Mouse (Mus musculus) forebrain, embryonic 13.5 days (tissue): Measurements from ENCODE around the gene Atp7a. TPM values are rescaled to one million over a fixed set of nuclear protein-coding genes. Genes with fewer than 3 reads are reported as not detected.
"Not testable (repeated sequence)": the region's sequence is repeated elsewhere in the genome, so short reads cannot be mapped to it uniquely, and the experiment has no call there.

ENCODE experiments used
- ATAC-seq: fragments of 200-750 bp; cut with Nextera tagmentation; 2 replicates; pipeline ENCODE4 v1.8.0; 2017
- H3K27ac ChIP-seq: fragments of 300-500 bp; sonication (generic); 2 replicates; pipeline ENCODE4 v1.5.1; 2015; ENCODE audit warnings: inconsistent platforms, mild to moderate bottlenecking, moderate library complexity
- H3K27me3 ChIP-seq: fragments of 300-500 bp; sonication (generic); 2 replicates; pipeline ENCODE4 v1.6.1; 2015; ENCODE audit warnings: mild to moderate bottlenecking, inconsistent platforms
- H3K36me3 ChIP-seq: fragments of 300-500 bp; sonication (generic); 2 replicates; pipeline ENCODE4 v1.6.1; 2015; ENCODE audit warnings: mild to moderate bottlenecking, inconsistent platforms; ENCODE audit not compliant: poor library complexity, severe bottlenecking
- H3K4me1 ChIP-seq: fragments of 300-500 bp; sonication (generic); 2 replicates; pipeline ENCODE4 v1.6.1; 2015; ENCODE audit warnings: inconsistent platforms
- H3K4me2 ChIP-seq: fragments of 300-500 bp; sonication (generic); 2 replicates; pipeline ENCODE4 v1.6.1; 2015; ENCODE audit warnings: inconsistent platforms, mild to moderate bottlenecking, moderate library complexity
- H3K4me3 ChIP-seq: fragments of 300-500 bp; sonication (generic); 2 replicates; pipeline ENCODE4 v1.5.1; 2015; ENCODE audit warnings: mild to moderate bottlenecking, inconsistent platforms
- H3K9ac ChIP-seq: fragments of 300-500 bp; sonication (generic); 2 replicates; pipeline ENCODE4 v1.6.1; 2015; ENCODE audit warnings: mild to moderate bottlenecking, inconsistent platforms
- H3K9me3 ChIP-seq: fragments of 300-500 bp; sonication (generic); replicated peaks from 2 replicates; pipeline ENCODE4 v1.6.1; 2016; ENCODE audit warnings: inconsistent platforms
- WGBS: fragments of 180-500 bp; shearing (Covaris S2); methylation state at CpG from one replicate; pipeline ENCODE4 v1.1.7; 2015; 5-methylcytosine and 5-hydroxymethylcytosine counted together
- polyA plus RNA-seq: library from polyadenylated mRNA; unstranded; fragments of >200 nt; fragmentation: Nextera tagmentation; extraction: Ambion mirVana; gene quantifications from 2 replicates; pipeline ENCODE4 v1.2.1, GENCODE M21; 2015

The Atp7a gene
- polyA plus RNA-seq, 1 experiment from 2014 or later, result 16.4 TPM

DNA sequence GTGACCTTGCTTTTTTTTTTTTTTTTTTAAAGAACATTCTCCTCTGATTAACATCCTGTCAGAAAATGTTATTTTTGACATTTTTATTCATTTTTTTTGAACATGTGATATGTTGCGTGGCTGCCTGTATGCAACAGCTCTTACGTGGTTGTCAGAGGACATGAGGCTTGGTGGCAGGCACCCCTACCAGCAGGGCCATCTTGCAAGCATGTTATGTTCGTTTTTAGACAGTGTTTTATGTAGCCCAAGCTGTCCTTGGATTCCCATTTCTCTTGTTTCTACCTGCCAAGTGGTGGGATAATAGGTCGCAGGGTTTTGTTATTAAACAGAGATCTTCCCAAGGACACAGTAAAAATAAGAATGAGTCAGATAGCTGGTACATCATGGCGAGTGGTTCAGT, 3.1 kb downstream of the Atp7a start:
- no peak overlapping the region for H3K27ac ChIP-seq
- no peak for ATAC-seq
- H3K4me1 ChIP-seq, result peaks cover 8% of the 10 kb centered on the region; the same call in 1 of the 2 replicates
- no peaks in the 10 kb centered on the region for H3K9me3 ChIP-seq
- H3K4me3 ChIP-seq, result no peak overlapping the region
- no peak overlapping the region for H3K4me2 ChIP-seq
- H3K36me3 ChIP-seq, result no peaks in the 10 kb centered on the region
- H3K9ac ChIP-seq, result no peak overlapping the region
- 82% methylated on average over 5 of the region's 5 CpGs for WGBS
- H3K27me3 ChIP-seq, result no peaks in the 10 kb centered on the region

GRCm38 (mm10) chrX:106031124-106031523, 4.0 kb downstream of the Atp7a start:
- Histone ChIP-seq H3K27me3 (no peaks in the 10 kb centered on the region), H3K4me2 (no peak overlapping the region), H3K9me3 (no peaks in the 10 kb centered on the region), H3K4me1 (peaks cover 8% of the 10 kb centered on the region; the same call in 1 of the 2 replicates), H3K27ac (no peak overlapping the region), H3K9ac (no peak overlapping the region), H3K4me3 (no peak overlapping the region), H3K36me3 (no peaks in the 10 kb centered on the region)
- no peak for ATAC-seq

GRCm38 (mm10) chrX:106035727-106036126, 8.7 kb downstream of the Atp7a start:
- no peak for ATAC-seq
- Histone ChIP-seq H3K9ac (no peak overlapping the region), H3K4me2 (no peak overlapping the region), H3K27ac (no peak overlapping the region), H3K36me3 (no peaks in the 10 kb centered on the region), H3K9me3 (no peaks in the 10 kb centered on the region), H3K27me3 (no peaks in the 10 kb centered on the region), H3K4me3 (no peak overlapping the region), H3K4me1 (no peaks in the 10 kb centered on the region)
- 63% methylated on average over 2 of the region's 2 CpGs for WGBS

- 88% methylated on average over 3 of the region's 3 CpGs for WGBS
- no peaks in the 10 kb centered on the region for H3K9me3 ChIP-seq
- H3K36me3 ChIP-seq, result no peaks in the 10 kb centered on the region
- no peak overlapping the region for H3K27ac ChIP-seq
- H3K4me3 ChIP-seq, result no peak overlapping the region
- H3K4me1 ChIP-seq, result no peaks in the 10 kb centered on the region
- no peaks in the 10 kb centered on the region for H3K27me3 ChIP-seq
- no peak overlapping the region for H3K4me2 ChIP-seq
- ATAC-seq, result no peak
- no peak overlapping the region for H3K9ac ChIP-seq
Observed at GRCm38 (mm10) chrX:106037185-106037752, 10.2 kb downstream of the Atp7a start.

DNA sequence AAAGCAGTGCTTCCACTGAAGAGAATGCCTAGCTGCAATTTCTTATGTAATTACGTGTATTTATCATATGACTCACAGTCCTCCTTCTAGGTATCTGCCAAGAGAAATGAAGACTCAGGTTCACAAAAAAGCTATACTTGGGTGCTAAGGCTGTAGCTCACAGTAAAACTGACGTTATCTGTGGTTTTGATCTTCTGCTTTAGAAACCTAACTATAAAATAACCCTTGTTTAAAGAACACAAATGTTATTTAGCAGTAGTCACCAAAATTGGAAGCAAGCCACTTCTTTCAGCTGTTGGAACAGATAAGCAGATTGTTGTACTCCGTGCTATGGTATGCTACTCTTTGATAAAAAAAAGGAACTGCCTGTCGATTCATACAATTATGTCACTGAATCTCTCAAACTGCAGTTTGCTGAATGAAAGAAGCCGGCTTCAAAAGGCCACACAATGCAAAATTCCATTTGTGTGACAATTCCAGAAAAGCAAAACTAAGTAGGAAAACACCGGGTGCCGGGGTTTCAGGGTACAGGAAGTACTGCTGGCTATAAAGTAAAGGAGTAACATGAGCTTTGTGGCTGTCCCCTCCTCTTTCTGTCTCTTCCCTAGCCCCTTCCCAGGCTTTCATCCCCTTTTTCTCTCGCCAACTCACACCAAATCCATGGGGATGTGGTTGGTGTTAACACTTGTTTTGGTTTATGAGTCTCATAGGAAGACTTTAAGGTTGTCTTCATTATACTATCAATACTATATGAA, 17.0 kb downstream of the Atp7a start:
- H3K27ac ChIP-seq, result no peak overlapping the region
- no peak for ATAC-seq
- 50% methylated on average over 8 of the region's 8 CpGs for WGBS

DNA sequence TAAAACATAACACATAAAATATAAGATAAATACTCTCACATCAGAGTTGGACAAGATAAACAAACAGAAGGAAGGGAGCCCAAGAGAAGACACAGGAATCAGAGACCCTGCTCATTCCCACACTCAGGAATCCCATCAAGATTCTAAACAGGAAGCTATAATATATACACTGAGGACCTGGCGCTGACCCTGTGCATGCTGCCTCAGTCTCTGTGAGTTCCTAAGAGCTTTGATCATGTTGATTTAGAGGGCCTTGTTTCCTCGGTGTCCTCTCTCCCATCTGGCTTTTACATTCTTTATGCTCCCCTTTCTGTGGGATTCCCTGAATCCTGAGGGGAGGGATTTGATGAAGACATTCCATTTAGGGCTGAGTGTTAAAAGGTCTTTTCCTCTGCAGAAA, 18.4 kb downstream of the Atp7a start:
- Histone ChIP-seq H3K9me3 (no peaks in the 10 kb centered on the region), H3K27ac (no peak overlapping the region), H3K9ac (no peak overlapping the region), H3K4me1 (peaks cover 8% of the 10 kb centered on the region; the same call in 1 of the 2 replicates), H3K4me2 (no peak overlapping the region), H3K36me3 (no peaks in the 10 kb centered on the region), H3K4me3 (no peak overlapping the region), H3K27me3 (no peaks in the 10 kb centered on the region)
- 57% methylated on average over 2 of the region's 2 CpGs for WGBS
- ATAC-seq, result no peak

More for the DNA sequence above, 17.0 kb downstream of the Atp7a start:
- peaks cover 8% of the 10 kb centered on the region; the same call in 1 of the 2 replicates for H3K4me1 ChIP-seq
- H3K4me3 ChIP-seq, result no peak overlapping the region
- no peak overlapping the region for H3K4me2 ChIP-seq
- no peaks in the 10 kb centered on the region for H3K9me3 ChIP-seq
- H3K36me3 ChIP-seq, result no peaks in the 10 kb centered on the region
- H3K27me3 ChIP-seq, result no peaks in the 10 kb centered on the region
- no peak overlapping the region for H3K9ac ChIP-seq

GRCm38 (mm10) chrX:106045928-106046327, 18.9 kb downstream of the Atp7a start:
- Histone ChIP-seq H3K27ac (no peak overlapping the region), H3K27me3 (no peaks in the 10 kb centered on the region)
- WGBS, result 86% methylated on average over 9 of the region's 9 CpGs

DNA sequence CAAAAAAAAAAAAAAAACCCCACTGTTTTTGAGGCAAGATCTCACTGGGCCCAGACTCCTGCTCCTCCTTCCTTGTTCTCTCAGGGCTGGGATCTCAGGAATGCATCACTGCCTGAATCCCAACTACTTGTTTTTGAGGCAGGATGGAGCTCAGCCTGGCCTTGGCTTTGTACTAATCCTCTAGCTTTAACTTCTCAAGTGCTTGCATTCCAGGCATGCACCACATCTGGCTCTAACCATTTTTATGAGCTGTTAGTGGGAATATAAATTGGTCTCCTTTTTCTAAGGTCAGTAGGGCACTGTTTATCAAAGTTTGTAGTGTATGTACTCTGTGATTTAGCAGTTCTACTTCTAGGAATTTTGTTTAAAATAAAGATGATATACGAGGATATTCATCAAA, 21.1 kb downstream of the Atp7a start:
- Histone ChIP-seq H3K36me3 (no peaks in the 10 kb centered on the region), H3K9me3 (no peaks in the 10 kb centered on the region), H3K4me3 (no peak overlapping the region), H3K9ac (no peak overlapping the region), H3K4me1 (peaks cover 8% of the 10 kb centered on the region; the same call in 1 of the 2 replicates), H3K4me2 (no peak overlapping the region), H3K27ac (no peak overlapping the region), H3K27me3 (no peaks in the 10 kb centered on the region)
- no peak for ATAC-seq
- 82% methylated on average over 1 of the region's 1 CpGs for WGBS

More at GRCm38 (mm10) chrX:106045928-106046327, 18.9 kb downstream of the Atp7a start:
- no peak overlapping the region for H3K4me3 ChIP-seq
- ATAC-seq, result no peak
- H3K9ac ChIP-seq, result no peak overlapping the region
- H3K36me3 ChIP-seq, result no peaks in the 10 kb centered on the region
- no peaks in the 10 kb centered on the region for H3K9me3 ChIP-seq
- peaks cover 8% of the 10 kb centered on the region; the same call in 1 of the 2 replicates for H3K4me1 ChIP-seq
- H3K4me2 ChIP-seq, result no peak overlapping the region

- not testable (repeated sequence) for ATAC-seq, H3K36me3 ChIP-seq, H3K27ac ChIP-seq, H3K9me3 ChIP-seq, H3K9ac ChIP-seq, H3K27me3 ChIP-seq, H3K4me2 ChIP-seq, H3K4me3 ChIP-seq, H3K4me1 ChIP-seq
- 95% methylated on average over 2 of the region's 2 CpGs for WGBS
Observed at GRCm38 (mm10) chrX:106077858-106078257, 50.8 kb downstream of the Atp7a start.

DNA sequence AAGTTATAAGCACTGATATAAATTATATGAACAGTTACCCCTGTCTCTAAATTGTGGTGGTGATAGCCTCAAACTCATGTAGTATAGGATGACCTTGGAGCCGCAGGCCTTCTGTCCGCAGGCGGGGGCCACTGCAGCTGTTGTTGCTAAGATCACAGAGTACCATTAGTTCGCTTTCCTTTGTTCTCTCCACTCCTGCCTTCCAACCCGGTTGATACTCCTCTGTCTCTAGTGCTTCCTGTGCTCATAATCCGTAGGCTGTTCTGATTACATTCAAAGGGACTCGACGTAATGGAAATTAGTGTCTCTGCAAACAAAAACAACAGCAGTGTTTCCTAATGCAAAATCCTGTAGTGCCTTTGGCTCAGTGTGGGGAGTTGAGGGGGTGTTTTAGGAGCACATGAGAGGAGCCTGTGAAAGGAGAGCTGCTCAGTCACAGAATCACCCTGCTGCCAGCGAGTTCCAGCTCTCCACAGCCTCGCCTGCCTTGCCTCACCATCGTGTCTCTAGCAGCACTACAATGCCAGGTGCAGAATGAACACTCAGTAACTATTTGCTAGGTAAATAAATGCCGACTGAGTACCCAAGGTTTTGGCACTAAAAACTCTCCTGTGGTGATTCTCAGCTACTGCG, 53.9 kb downstream of the Atp7a start:
- Histone ChIP-seq H3K9me3 (no peaks in the 10 kb centered on the region), H3K4me2 (no peak overlapping the region), H3K9ac (no peak overlapping the region), H3K27me3 (no peaks in the 10 kb centered on the region), H3K4me1 (0 out of 2 replicates have a peak, but pooled peaks cover 4% of the 10 kb centered on the region), H3K36me3 (peaks cover under 1% of the 10 kb centered on the region; the same call in 1 of the 2 replicates), H3K4me3 (no peak overlapping the region), H3K27ac (no peak overlapping the region)
- 36% methylated on average over 13 of the region's 13 CpGs for WGBS
- ATAC-seq, result no peak

DNA sequence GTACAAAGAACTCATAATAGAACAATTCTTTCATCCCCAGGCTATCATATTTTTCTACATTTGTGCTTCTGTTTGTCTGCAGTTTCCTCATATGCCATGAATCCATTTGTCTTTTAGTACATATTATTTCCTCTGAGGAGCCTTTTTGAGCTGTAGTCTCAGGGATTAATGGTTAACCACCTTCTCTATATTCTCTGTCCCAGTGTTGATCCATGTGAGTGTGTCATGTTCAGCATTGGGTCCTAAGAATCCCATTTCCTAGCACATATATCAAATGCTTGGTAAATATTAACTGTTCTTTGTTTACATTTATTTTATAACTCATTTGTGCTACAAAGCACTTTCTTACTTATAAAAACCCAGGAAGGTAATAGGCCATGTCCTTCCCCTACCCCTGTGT, 55.4 kb downstream of the Atp7a start:
- Histone ChIP-seq H3K4me3 (no peak overlapping the region), H3K4me2 (no peak overlapping the region), H3K27ac (no peak overlapping the region), H3K27me3 (no peaks in the 10 kb centered on the region), H3K9me3 (no peaks in the 10 kb centered on the region), H3K9ac (no peak overlapping the region), H3K4me1 (0 out of 2 replicates have a peak, but pooled peaks cover 4% of the 10 kb centered on the region), H3K36me3 (peaks cover 12% of the 10 kb centered on the region)
- no peak for ATAC-seq

DNA sequence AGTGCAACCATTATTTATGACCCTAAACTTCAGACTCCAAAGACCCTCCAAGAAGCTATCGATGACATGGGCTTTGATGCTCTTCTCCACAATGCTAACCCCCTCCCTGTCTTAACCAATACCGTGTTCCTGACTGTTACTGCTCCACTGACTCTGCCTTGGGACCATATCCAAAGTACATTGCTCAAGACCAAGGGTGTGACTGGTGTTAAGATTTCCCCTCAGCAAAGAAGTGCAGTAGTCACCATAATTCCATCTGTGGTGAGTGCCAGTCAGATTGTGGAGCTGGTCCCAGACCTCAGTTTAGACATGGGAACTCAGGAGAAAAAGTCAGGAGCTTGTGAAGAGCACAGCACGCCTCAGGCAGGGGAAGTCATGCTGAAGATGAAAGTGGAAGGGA, 58.1 kb downstream of the Atp7a start:
- Histone ChIP-seq H3K9ac (no peak overlapping the region), H3K36me3 (peaks cover 12% of the 10 kb centered on the region), H3K4me2 (no peak overlapping the region), H3K9me3 (no peaks in the 10 kb centered on the region), H3K4me1 (0 out of 2 replicates have a peak, but pooled peaks cover 4% of the 10 kb centered on the region), H3K4me3 (no peak overlapping the region), H3K27me3 (no peaks in the 10 kb centered on the region), H3K27ac (no peak overlapping the region)
- WGBS, result 93% methylated on average over 3 of the region's 3 CpGs
- ATAC-seq, result no peak
